Mouse (Mus musculus): ENCODE data around the gene Olfr146. TPM values are rescaled to one million over a fixed set of nuclear protein-coding genes. Genes with fewer than 3 reads are reported as not detected.

Gene Olfr146
- polyA plus RNA-seq (2017; shearing (Covaris generic)): not detected

GRCm38 (mm10) chr9:39023277-39023676 is at the start of gene Olfr146:
Olfr146 (minus strand) TSS chr9:39023377.

GRCm38 (mm10) chr9:39064851-39065250 is 41.7 kb upstream of the Olfr146 start, which contains the start of gene Olfr937:
Olfr937 (minus strand) TSS chr9:39064951.

GRCm38 (mm10) chr9:38999583-38999982 is 23.6 kb downstream of the Olfr146 start, which contains the start of gene Olfr935:
Olfr935 (minus strand) TSS chr9:38999683.

GRCm38 (mm10) chr9:38988215-38988614 is 35.0 kb downstream of the Olfr146 start, which contains the start of gene Olfr934:
Olfr934 (minus strand) TSS chr9:38988315.

GRCm38 (mm10) chr9:38972013-38972412 is 51.2 kb downstream of the Olfr146 start, which contains the start of gene Olfr933:
Olfr933 (plus strand) TSS chr9:38972313.

Other genes with a start within 250 kb of the Olfr146 start
- not detected for gene Olfr922, start 208.8 kb downstream of the Olfr146 start, polyA plus RNA-seq (2017; shearing (Covaris generic))
- gene Olfr923, start 196.8 kb downstream of the Olfr146 start, polyA plus RNA-seq (2017; shearing (Covaris generic)): not detected
- gene Olfr924, start 178.9 kb downstream of the Olfr146 start, polyA plus RNA-seq (2017; shearing (Covaris generic)): not detected
- not detected for gene Olfr26, start 168.3 kb downstream of the Olfr146 start, polyA plus RNA-seq (2017; shearing (Covaris generic))
- not detected for gene Olfr926, start 146.3 kb downstream of the Olfr146 start, polyA plus RNA-seq (2017; shearing (Covaris generic))
- gene Olfr930, start 93.6 kb downstream of the Olfr146 start, polyA plus RNA-seq (2017; shearing (Covaris generic)): not detected
- not detected for gene Olfr933, start 51.1 kb downstream of the Olfr146 start, polyA plus RNA-seq (2017; shearing (Covaris generic))
- gene Olfr934, start 35.1 kb downstream of the Olfr146 start, polyA plus RNA-seq (2017; shearing (Covaris generic)): not detected
- gene Olfr935, start 23.7 kb downstream of the Olfr146 start, polyA plus RNA-seq (2017; shearing (Covaris generic)): not detected
- gene Olfr937, start 41.6 kb upstream of the Olfr146 start, polyA plus RNA-seq (2017; shearing (Covaris generic)): not detected
- not detected for gene Olfr938, start 55.5 kb upstream of the Olfr146 start, polyA plus RNA-seq (2017; shearing (Covaris generic))
- not detected for gene Olfr27, start 104.8 kb upstream of the Olfr146 start, polyA plus RNA-seq (2017; shearing (Covaris generic))
- gene Olfr943, start 142.9 kb upstream of the Olfr146 start, polyA plus RNA-seq (2017; shearing (Covaris generic)): 0.07 TPM
- not detected for gene Olfr944, start 178.5 kb upstream of the Olfr146 start, polyA plus RNA-seq (2017; shearing (Covaris generic))
- gene Olfr1537, start 226.6 kb upstream of the Olfr146 start, polyA plus RNA-seq (2017; shearing (Covaris generic)): not detected